Mouse (Mus musculus) lung, postnatal 0 days (tissue): ENCODE measurements around the gene Cd79a. TPM values are rescaled to one million over a fixed set of nuclear protein-coding genes. Genes with fewer than 3 reads are reported as not detected.

Source experiments
- ATAC-seq: fragments of 200-750 bp; cut with Nextera tagmentation; 2 replicates; pipeline ENCODE4 v1.8.0; 2017; ENCODE audit warnings: moderate library complexity
- DNase-seq: peaks from one replicate; pipeline ENCODE4 v3.0.0-alpha.2; 2016; ENCODE audit warnings: low spot score
- H3K27ac ChIP-seq: fragments of 300-500 bp; sonication (generic); 2 replicates; pipeline ENCODE4 v1.5.1; 2014; ENCODE audit warnings: antibody characterized with exemption, mild to moderate bottlenecking, low read length, mixed read lengths
- H3K27me3 ChIP-seq: fragments of 300-500 bp; sonication (generic); replicated peaks from 2 replicates; pipeline ENCODE4 v1.6.1; 2014; ENCODE audit warnings: low read length, mixed read lengths; ENCODE audit not compliant: insufficient read depth
- H3K36me3 ChIP-seq: fragments of 300-500 bp; sonication (generic); 2 replicates; pipeline ENCODE4 v1.6.1; 2014; ENCODE audit warnings: low read length, mixed read lengths; ENCODE audit not compliant: insufficient read depth
- H3K4me1 ChIP-seq: fragments of 300-500 bp; sonication (generic); 2 replicates; pipeline ENCODE4 v1.6.1; 2014; ENCODE audit warnings: antibody characterized with exemption, low read depth, low read length, mixed read lengths; ENCODE audit not compliant: insufficient read depth
- H3K4me2 ChIP-seq: fragments of 300-500 bp; sonication (generic); replicated peaks from 2 replicates; pipeline ENCODE4 v1.6.1; 2014; ENCODE audit warnings: low read depth, mild to moderate bottlenecking, low read length, moderate library complexity, mixed read lengths
- H3K4me3 ChIP-seq: fragments of 300-500 bp; sonication (generic); 2 replicates; pipeline ENCODE4 v1.5.1; 2014; ENCODE audit warnings: low read depth, low read length
- H3K9ac ChIP-seq: fragments of 300-500 bp; sonication (generic); replicated peaks from 2 replicates; pipeline ENCODE4 v1.6.1; 2014; ENCODE audit warnings: low read depth, mild to moderate bottlenecking
- H3K9me3 ChIP-seq: fragments of 300-500 bp; sonication (generic); 2 replicates; pipeline ENCODE4 v1.6.1; 2016; ENCODE audit warnings: low read length, mixed read lengths
- CTCF ChIP-seq: IDR thresholded peaks from 2 replicates; pipeline ENCODE4 v1.5.1; 2016; ENCODE audit warnings: antibody characterized with exemption, mild to moderate bottlenecking
- EP300 ChIP-seq: IDR thresholded peaks from 2 replicates; pipeline ENCODE4 v1.6.1; 2016; ENCODE audit warnings: antibody characterized with exemption, mild to moderate bottlenecking, control low read depth
- WGBS: fragments of 180-500 bp; shearing (Covaris S2); extraction: QIAGEN DNeasy Blood & Tissue Kit; methylation state at CpG from one replicate; pipeline ENCODE4 v1.1.7; 2014; 5-methylcytosine and 5-hydroxymethylcytosine counted together
- polyA plus RNA-seq: library from polyadenylated mRNA; unstranded; fragments of >200 nt; fragmentation: Nextera tagmentation; extraction: Ambion mirVana; gene quantifications from 2 replicates; pipeline ENCODE4 v1.2.1, GENCODE M21; 2015

The Cd79a gene
- polyA plus RNA-seq, 1 experiment from 2014 or later = 3.2 TPM

DNA sequence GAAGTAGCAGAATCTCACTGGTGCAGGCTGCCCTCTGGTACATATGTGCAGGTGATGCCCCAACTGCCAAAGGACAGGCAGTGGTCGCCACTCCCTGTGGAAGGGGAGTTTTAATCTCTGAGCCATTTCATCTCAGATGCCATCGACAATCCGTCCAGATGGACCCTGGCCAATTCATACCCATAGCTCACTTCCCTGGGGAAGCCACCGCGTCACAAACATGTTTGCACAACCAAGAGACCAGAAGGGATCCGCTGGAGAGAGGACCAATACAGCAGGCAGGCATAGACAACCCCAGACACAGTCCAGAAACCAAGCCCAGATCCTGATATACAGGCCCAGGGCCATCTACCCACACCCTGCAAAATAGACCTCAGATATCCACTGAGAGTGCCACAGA, 33.3 kb downstream of the Cd79a start:
- Histone ChIP-seq H3K9ac (no peak overlapping the region), H3K9me3 (no peaks in the 10 kb centered on the region), H3K4me1 (no peaks in the 10 kb centered on the region), H3K4me3 (no peak overlapping the region), H3K36me3 (peaks cover 7% of the 10 kb centered on the region), H3K27me3 (peaks cover 30% of the 10 kb centered on the region), H3K4me2 (no peak overlapping the region), H3K27ac (no peak overlapping the region)
- 25% methylated on average over 6 of the region's 6 CpGs for WGBS
- TF ChIP-seq CTCF (no peak), EP300 (no peak)
- DNase-seq (no peak), ATAC-seq (no peak)

DNA sequence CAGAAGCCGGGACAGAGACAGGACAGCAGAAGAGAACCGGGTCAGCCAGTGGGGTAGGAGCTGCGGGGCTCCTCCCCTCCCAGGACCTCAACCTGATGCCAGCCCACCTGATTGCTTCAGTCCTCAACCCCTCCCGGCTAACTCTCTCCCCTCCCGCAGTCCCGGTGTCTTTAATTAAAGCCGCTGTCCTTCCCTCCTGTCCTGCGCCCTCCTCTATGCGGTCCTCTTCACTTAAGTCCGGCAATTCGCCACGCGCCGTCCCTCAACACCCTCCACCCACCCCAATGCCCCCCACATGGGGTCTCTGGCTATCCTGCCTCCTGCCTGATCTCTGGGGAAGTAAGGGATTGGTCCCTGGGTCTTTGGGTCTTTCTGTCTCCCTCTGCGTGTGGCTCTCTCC, 34.5 kb downstream of the Cd79a start:
- Histone ChIP-seq H3K4me2 (no peak overlapping the region), H3K4me3 (no peak overlapping the region), H3K27me3 (peaks cover 30% of the 10 kb centered on the region), H3K27ac (no peak overlapping the region), H3K9me3 (no peaks in the 10 kb centered on the region), H3K36me3 (no peaks in the 10 kb centered on the region; the same call in 1 of the 2 replicates), H3K9ac (no peak overlapping the region), H3K4me1 (no peaks in the 10 kb centered on the region)
- TF ChIP-seq EP300 (no peak), CTCF (no peak)
- no peak for ATAC-seq
- WGBS = 0% methylated on average over 14 of the region's 15 CpGs
- DNase-seq = no peak

DNA sequence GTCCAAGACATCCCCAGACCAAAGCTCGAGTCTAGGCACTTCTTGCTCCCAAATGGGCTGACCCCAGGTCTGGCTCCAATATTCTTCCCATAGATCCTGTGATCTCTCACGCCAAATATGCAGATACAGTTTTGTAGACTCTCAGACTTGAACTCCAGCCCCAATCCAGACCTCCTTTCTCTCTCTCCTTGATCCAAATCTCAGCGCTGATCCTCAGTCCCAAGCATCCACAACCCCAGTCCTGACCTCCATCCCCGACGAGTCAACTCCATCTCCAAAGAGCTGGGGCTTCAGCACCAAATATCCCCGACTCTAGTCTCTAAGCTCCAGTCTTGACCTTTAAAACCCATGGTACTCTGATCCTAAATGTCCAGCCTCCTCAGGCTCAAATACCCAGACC, 46.5 kb downstream of the Cd79a start:
- ATAC-seq (no peak), DNase-seq (no peak)
- H3K4me1 ChIP-seq = no peaks in the 10 kb centered on the region
- H3K9me3 ChIP-seq = no peaks in the 10 kb centered on the region
- TF ChIP-seq EP300 = no peak
- TF ChIP-seq CTCF = no peak
- peaks cover 51% of the 10 kb centered on the region for H3K27me3 ChIP-seq
- H3K4me2 ChIP-seq = no peak overlapping the region
- no peak overlapping the region for H3K9ac ChIP-seq
- no peaks in the 10 kb centered on the region for H3K36me3 ChIP-seq
- no peak overlapping the region for H3K4me3 ChIP-seq
- H3K27ac ChIP-seq = no peak overlapping the region
- 2% methylated on average over 6 of the region's 6 CpGs for WGBS

DNA sequence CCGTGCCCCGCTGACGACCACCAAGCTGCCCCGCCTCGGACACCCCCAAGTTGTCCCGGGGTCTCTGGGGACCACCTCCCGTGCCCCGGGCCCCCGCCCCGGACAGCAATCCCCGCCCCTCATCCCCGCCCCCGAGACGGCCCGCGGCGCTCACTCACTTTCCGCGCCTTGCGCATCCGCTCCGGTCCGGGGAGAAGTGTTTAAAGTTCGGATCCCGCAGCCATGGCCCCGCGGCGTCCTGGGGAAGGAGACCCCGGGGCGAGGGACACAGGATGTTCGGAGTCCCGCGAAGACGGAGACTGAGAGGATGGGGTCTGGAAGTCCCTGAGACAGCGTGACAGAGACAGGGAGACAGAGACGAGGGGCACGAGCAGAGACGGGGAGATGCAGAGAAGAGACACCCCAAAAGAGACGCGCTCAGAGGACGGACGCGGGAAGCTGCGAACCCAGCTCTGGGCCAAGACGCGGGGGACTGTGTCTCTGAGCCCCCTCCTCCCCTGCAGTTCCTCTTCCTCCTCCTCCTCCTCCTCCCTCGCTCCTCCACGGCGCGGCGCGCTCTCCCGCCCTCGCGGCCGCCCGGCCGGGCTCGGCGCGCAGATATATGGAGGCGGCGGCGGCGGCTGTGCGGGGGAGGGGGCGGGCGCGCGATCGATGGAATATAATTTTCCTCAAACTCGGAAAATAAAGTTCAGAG, 47.2 kb downstream of the Cd79a start, which contains the start of gene Gm4881:
Gm4881 (minus strand) TSS at position 238 of the 694 bp plus-strand sequence.
- WGBS = 1% methylated on average over 62 of the region's 72 CpGs
- Histone ChIP-seq H3K9ac (0 out of 2 replicates have a peak within 1 kb of the TSS, but pooled peaks have one; percentile 19), H3K36me3 (no peaks in the 10 kb centered on the region), H3K4me3 (peak within 1 kb of the TSS; percentile 24), H3K27me3 (peaks cover 54% of the 10 kb centered on the region), H3K4me2 (peak within 1 kb of the TSS; percentile 46), H3K9me3 (no peaks in the 10 kb centered on the region), H3K27ac (no peak within 1 kb of the TSS), H3K4me1 (no peaks in the 10 kb centered on the region)
- DNase-seq (no peak), ATAC-seq (no peak; the same call in 1 of the 2 replicates)
- no peak for TF ChIP-seq EP300
- no peak for TF ChIP-seq CTCF

DNA sequence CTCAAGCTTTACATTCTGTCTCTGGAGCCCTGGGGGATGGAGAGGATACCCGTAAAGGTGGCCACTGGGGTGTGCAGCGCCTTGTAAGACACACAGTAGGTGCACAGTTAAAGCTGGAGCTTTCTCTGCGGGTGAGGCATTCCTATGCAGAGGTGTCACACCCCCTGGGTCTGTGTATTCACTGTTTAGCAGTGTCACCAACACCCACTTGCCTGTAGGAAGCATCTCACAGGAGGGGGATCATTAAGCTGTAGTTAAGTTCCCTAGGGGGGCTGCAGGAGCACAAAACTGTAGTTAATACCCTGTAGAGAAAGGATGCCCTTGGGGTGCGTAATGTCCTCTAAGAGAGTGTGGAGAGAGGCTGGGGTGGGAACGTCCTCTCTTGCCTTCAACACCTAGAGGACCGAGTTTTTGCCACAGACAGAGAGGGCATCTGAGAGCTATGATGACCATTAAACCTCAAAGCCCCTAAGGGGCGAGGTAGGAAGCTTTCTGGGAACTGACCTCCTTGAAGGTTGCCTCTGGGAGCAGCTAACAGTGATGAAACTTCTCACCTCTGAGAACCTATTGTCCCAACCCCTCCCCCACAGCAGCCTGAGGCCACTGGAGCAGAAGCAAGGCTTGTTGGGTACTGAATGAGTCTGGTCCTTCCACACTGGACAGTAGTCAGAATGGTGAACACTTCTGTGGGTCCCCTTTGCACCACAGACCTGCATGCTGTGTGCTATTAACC, 50.3 kb downstream of the Cd79a start:
- DNase-seq = no peak

DNA sequence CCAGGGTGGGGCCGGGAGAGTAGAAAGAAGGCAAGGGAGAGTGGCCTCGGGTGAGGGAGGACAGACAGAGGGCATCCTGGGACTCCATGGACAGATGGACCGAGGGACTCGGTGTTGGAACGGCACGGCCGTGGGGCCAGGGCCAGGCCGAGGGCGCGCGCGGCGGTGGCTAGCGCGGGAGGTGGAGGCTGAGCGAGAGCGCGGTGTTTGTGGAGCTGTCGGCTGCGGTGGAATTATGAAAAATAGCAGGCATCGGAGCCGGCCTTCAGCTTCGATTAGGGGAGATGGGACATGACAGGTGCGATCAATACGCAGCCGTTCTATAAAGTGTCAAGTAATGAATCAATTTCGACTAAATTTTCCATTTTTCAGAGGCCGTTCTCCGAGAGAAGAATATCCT, 51.6 kb downstream of the Cd79a start:
- no peaks in the 10 kb centered on the region for H3K36me3 ChIP-seq
- H3K4me2 ChIP-seq = no peak overlapping the region
- no peak overlapping the region for H3K4me3 ChIP-seq
- TF ChIP-seq EP300 = no peak
- TF ChIP-seq CTCF = no peak
- WGBS = 2% methylated on average over 29 of the region's 29 CpGs
- no peak for DNase-seq
- no peak for ATAC-seq
- H3K27ac ChIP-seq = no peak overlapping the region
- H3K9me3 ChIP-seq = no peaks in the 10 kb centered on the region
- H3K4me1 ChIP-seq = no peaks in the 10 kb centered on the region
- no peak overlapping the region for H3K9ac ChIP-seq
- peaks cover 78% of the 10 kb centered on the region for H3K27me3 ChIP-seq

More for the DNA sequence above, 50.3 kb downstream of the Cd79a start:
- H3K9ac ChIP-seq = no peak overlapping the region
- TF ChIP-seq CTCF (no peak), EP300 (no peak)
- H3K36me3 ChIP-seq = no peaks in the 10 kb centered on the region
- WGBS = 5% methylated on average over 7 of the region's 7 CpGs
- no peaks in the 10 kb centered on the region for H3K4me1 ChIP-seq
- H3K27ac ChIP-seq = no peak overlapping the region
- no peak overlapping the region for H3K4me3 ChIP-seq
- no peak overlapping the region for H3K4me2 ChIP-seq
- H3K27me3 ChIP-seq = peaks cover 79% of the 10 kb centered on the region
- no peaks in the 10 kb centered on the region for H3K9me3 ChIP-seq
- ATAC-seq = no peak
